Mouse (Mus musculus) large intestine, adult 2 months (tissue): Measurements from ENCODE around the gene Skap2. TPM values are rescaled to one million over a fixed set of nuclear protein-coding genes. Genes with fewer than 3 reads are reported as not detected.

ENCODE experiments used
- polyA plus RNA-seq: library from polyadenylated mRNA; depleted of rRNA; stranded (reverse); fragments of >200 nt; gene quantifications from 2 replicates; pipeline ENCODE4 v1.2.3, GENCODE M21; 2012; rRNA removed

Gene Skap2
- polyA plus RNA-seq, 1 experiment = 10.5 TPM

Other genes with a start within 250 kb of the Skap2 start
- 0.24 and 0.33 TPM in 2 replicates for gene Hoxa1, start 145.8 kb upstream of the Skap2 start, polyA plus RNA-seq
- 0.73 and 0.97 TPM in 2 replicates for gene Hoxa2, start 152.3 kb upstream of the Skap2 start, polyA plus RNA-seq
- 0.02 and 0.07 TPM in 2 replicates for gene 5730596B20Rik, start 164.9 kb upstream of the Skap2 start, polyA plus RNA-seq
- 0.78 and 1.3 TPM in 2 replicates for gene Hoxa4, start 179.2 kb upstream of the Skap2 start, polyA plus RNA-seq
- 1.7 and 2.4 TPM in 2 replicates for gene Hoxa5, start 192.0 kb upstream of the Skap2 start, polyA plus RNA-seq
- 0.16 and 0.41 TPM in 2 replicates for gene Hoxa6, start 196.2 kb upstream of the Skap2 start, polyA plus RNA-seq
- 1.6 and 3.0 TPM in 2 replicates for gene Hoxa3, start 200.8 kb upstream of the Skap2 start, polyA plus RNA-seq
- 0.21 and 0.24 TPM in 2 replicates for gene Gm28308, start 200.8 kb upstream of the Skap2 start, polyA plus RNA-seq
- 3.2 and 3.8 TPM in 2 replicates for gene Hoxa7, start 209.3 kb upstream of the Skap2 start, polyA plus RNA-seq
- 0.10 TPM in 1 of 2 replicates, not detected in the other for gene Hoxa9, start 218.5 kb upstream of the Skap2 start, polyA plus RNA-seq
- 0.04 and 0.07 TPM in 2 replicates for gene Hoxa10, start 228.3 kb upstream of the Skap2 start, polyA plus RNA-seq
- not detected in 2 replicates for gene Hoxa11, start 233.3 kb upstream of the Skap2 start, polyA plus RNA-seq
- not detected in 2 replicates for gene Hoxa13, start 248.3 kb upstream of the Skap2 start, polyA plus RNA-seq